Mouse (Mus musculus) midbrain, embryonic 13.5 days (tissue): Measurements from ENCODE around the gene Rnd2. TPM values are rescaled to one million over a fixed set of nuclear protein-coding genes. Genes with fewer than 3 reads are reported as not detected.
"Not testable (repeated sequence)": the region's sequence is repeated elsewhere in the genome, so short reads cannot be mapped to it uniquely, and the experiment has no call there.

Experiments used
- ATAC-seq: fragments of 200-750 bp; cut with Nextera tagmentation; 2 replicates; pipeline ENCODE4 v1.8.0; 2017; ENCODE audit warnings: mild to moderate bottlenecking, moderate TSS enrichment, moderate library complexity
- H3K27ac ChIP-seq: fragments of 300-500 bp; sonication (generic); 2 replicates; pipeline ENCODE4 v1.5.1; 2015; ENCODE audit warnings: inconsistent platforms, mild to moderate bottlenecking, moderate library complexity
- H3K27me3 ChIP-seq: fragments of 300-500 bp; sonication (generic); 2 replicates; pipeline ENCODE4 v1.6.1; 2015; ENCODE audit warnings: mild to moderate bottlenecking, inconsistent platforms
- H3K36me3 ChIP-seq: fragments of 300-500 bp; sonication (generic); 2 replicates; pipeline ENCODE4 v1.6.1; 2015; ENCODE audit warnings: mild to moderate bottlenecking, inconsistent platforms
- H3K4me1 ChIP-seq: fragments of 300-500 bp; sonication (generic); replicated peaks from 2 replicates; pipeline ENCODE4 v1.6.1; 2015; ENCODE audit warnings: inconsistent platforms
- H3K4me2 ChIP-seq: fragments of 300-500 bp; sonication (generic); replicated peaks from 2 replicates; pipeline ENCODE4 v1.6.1; 2015; ENCODE audit warnings: moderate library complexity, mild to moderate bottlenecking, inconsistent platforms
- H3K4me3 ChIP-seq: fragments of 300-500 bp; sonication (generic); replicated peaks from 2 replicates; pipeline ENCODE4 v1.5.1; 2015; ENCODE audit warnings: mild to moderate bottlenecking, inconsistent platforms
- H3K9ac ChIP-seq: fragments of 300-500 bp; sonication (generic); replicated peaks from 2 replicates; pipeline ENCODE4 v1.6.1; 2015; ENCODE audit warnings: mild to moderate bottlenecking, inconsistent platforms
- H3K9me3 ChIP-seq: fragments of 300-500 bp; sonication (generic); 2 replicates; pipeline ENCODE4 v1.6.1; 2016; ENCODE audit warnings: mild to moderate bottlenecking, inconsistent platforms
- WGBS: fragments of 180-500 bp; shearing (Covaris S2); methylation state at CpG from one replicate; pipeline ENCODE4 v1.1.7; 2015; 5-methylcytosine and 5-hydroxymethylcytosine counted together
- polyA plus RNA-seq: library from polyadenylated mRNA; unstranded; fragments of >200 nt; fragmentation: Nextera tagmentation; extraction: Ambion mirVana; gene quantifications from 2 replicates; pipeline ENCODE4 v1.2.1, GENCODE M21; 2015

Rnd2 gene
- polyA plus RNA-seq, 1 experiment from 2014 or later, result 117 TPM

DNA sequence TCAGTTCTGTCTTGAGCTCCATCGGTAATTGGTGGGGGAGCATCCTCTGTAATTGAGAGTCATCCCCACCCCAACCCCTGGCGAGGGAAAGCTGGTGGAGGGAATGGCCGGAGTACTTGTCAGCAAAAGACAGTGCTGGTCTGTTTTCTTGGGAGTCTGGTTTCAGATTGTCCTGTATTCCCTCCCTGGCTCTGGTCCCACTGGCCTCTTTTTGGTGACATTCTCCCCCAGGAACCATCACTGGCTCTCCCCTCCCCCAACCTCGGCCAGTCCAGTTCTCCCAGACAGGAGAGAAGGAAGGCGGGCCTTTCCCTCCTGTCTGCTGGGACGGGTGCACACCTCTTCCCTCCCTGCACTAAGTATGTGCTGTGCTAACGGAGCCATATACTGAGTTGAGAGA, 7.5 kb downstream of the Rnd2 start:
- no peak overlapping the region for H3K9ac ChIP-seq
- H3K9me3 ChIP-seq, result no peaks in the 10 kb centered on the region
- peaks cover 55% of the 10 kb centered on the region for H3K4me1 ChIP-seq
- H3K4me3 ChIP-seq, result no peak overlapping the region
- H3K4me2 ChIP-seq, result no peak overlapping the region
- 68% methylated on average over 7 of the region's 7 CpGs for WGBS
- H3K27me3 ChIP-seq, result no peaks in the 10 kb centered on the region
- 0 out of 2 replicates have a peak overlapping the region, but pooled peaks have one; percentile 19 for H3K27ac ChIP-seq
- no peak for ATAC-seq
- peaks cover 17% of the 10 kb centered on the region for H3K36me3 ChIP-seq

DNA sequence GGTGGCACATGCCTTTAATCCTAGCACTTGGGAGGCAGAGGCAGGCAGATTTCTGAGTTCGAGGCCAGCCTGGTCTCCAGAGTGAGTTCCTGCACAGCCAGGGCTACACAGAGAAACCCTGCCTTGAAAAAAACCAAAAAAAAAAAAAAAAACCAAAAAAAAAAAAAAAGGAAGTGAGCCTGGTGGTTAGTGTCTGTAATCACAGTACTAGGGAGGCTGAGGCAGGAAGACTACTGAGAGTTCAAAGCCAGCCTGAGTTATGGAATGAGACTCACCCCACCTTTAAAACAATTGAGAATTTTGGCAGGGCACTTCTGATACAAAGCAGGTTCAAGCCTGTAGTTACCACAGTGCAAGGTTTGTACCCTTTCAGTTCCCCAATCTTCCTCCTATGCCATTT, 8.9 kb downstream of the Rnd2 start:
- H3K27me3 ChIP-seq, H3K4me2 ChIP-seq, H3K27ac ChIP-seq, H3K4me3 ChIP-seq, H3K9me3 ChIP-seq, ATAC-seq, H3K9ac ChIP-seq: not testable (repeated sequence)
- peaks cover 61% of the 10 kb centered on the region for H3K4me1 ChIP-seq
- WGBS, result 76% methylated on average over 1 of the region's 1 CpGs
- peaks cover 17% of the 10 kb centered on the region for H3K36me3 ChIP-seq

DNA sequence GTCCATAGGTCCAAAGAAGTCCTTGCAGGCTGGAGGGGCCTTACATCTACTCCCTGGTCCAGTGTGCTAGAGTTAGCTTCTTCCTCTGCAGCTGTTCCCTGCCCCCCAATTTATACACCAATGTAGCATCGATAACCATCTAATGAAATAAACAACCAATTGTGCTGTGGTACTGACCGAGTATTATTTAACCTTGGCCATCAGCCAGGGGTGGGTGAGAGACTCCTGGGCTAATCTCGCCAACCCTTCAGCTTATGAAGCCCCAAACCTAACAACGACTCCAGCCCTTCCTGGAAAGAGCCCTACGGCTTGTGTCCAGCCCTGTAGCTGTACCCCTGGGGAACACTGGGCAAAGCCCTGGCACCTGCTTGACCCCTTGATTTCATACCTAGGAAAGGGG, 9.5 kb downstream of the Rnd2 start:
- Histone ChIP-seq H3K4me2 (no peak overlapping the region), H3K27me3 (no peaks in the 10 kb centered on the region), H3K4me1 (peaks cover 61% of the 10 kb centered on the region), H3K27ac (no peak overlapping the region), H3K36me3 (peaks cover 17% of the 10 kb centered on the region), H3K9ac (no peak overlapping the region), H3K4me3 (no peak overlapping the region), H3K9me3 (no peaks in the 10 kb centered on the region)
- no peak for ATAC-seq
- 74% methylated on average over 5 of the region's 5 CpGs for WGBS

DNA sequence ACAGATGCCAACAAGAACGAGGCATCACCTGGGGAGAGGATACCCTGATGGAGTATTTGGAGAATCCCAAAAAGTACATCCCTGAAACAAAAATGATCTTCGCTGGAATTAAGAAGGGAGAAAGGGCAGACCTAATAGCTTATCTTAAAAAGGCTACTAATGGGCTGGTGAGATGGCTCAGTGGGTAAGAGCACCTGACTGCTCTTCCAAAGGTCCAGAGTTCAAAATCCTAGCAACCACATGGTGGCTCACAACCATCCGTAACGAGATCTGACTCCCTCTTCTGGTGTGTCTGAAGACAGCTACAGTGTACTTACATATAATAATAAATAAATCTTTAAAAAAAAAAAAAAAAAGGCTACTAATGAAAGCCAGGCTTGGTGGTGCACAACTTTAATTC, 11.6 kb downstream of the Rnd2 start:
- not testable (repeated sequence) for H3K27ac ChIP-seq, ATAC-seq, H3K9me3 ChIP-seq, H3K36me3 ChIP-seq, H3K9ac ChIP-seq, H3K27me3 ChIP-seq, H3K4me3 ChIP-seq, H3K4me2 ChIP-seq
- H3K4me1 ChIP-seq, result peaks cover 55% of the 10 kb centered on the region
- 91% methylated on average over 4 of the region's 4 CpGs for WGBS

DNA sequence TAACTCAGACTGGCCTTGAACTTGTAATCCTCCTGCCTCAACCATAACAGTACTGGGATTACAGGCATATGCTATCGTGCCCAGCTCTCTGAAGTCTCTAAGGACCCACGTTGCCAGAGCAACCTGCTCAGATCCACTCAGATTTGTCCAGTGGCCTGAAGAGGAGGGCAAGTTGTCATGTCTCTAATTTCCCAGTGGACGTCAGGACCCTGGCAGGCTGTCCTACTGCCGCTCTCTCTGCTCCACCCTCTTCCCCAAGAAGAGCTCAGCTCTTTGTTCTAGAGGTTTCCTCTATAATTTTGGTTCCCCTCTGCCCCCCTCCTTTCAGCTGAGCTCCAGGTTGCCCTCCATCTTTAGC, 12.4 kb downstream of the Rnd2 start:
- H3K4me2 ChIP-seq, result peak overlapping the region; percentile 20; the same call in 1 of the 2 replicates
- H3K9ac ChIP-seq, result no peak overlapping the region
- peak; percentile 83 for ATAC-seq
- H3K27me3 ChIP-seq, result no peaks in the 10 kb centered on the region
- 0 out of 2 replicates have a peak, but pooled peaks cover under 1% of the 10 kb centered on the region for H3K36me3 ChIP-seq
- no peaks in the 10 kb centered on the region for H3K9me3 ChIP-seq
- H3K27ac ChIP-seq, result peak overlapping the region; percentile 95
- WGBS, result 4% methylated on average over 4 of the region's 4 CpGs
- peaks cover 47% of the 10 kb centered on the region for H3K4me1 ChIP-seq
- no peak overlapping the region for H3K4me3 ChIP-seq

DNA sequence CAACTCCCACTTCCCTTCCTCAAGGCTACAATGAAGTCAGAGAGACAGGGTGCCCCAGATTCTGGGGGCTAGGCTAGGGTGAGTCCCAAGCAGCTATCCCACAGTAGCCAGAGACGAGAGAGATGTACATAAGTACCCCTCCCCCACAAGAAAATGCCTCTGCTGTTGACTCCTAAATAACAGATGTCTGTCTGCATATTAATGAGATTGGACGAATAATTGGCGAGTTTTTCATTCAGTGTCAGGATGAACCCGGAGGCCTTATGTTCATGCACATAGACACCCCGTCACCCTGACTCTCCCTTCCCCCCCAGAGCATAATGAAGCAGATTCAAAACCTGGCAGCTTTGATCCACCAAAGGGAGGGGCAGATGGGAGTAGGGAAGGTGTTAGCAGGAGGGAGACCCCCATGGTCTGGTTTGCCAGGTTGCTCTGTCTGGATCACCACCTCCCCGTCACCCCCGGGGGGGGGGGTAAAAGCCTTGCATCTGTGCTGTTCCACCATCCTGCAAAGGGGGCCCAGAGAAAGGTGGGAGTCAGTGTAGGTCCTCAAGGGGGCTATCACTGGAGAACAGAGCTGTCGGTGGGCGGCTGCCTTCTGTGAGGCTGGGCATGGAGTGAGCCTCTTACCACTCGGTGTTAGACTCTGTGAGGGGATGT, 12.9 kb downstream of the Rnd2 start:
- Histone ChIP-seq H3K4me2 (peak overlapping the region; percentile 20; the same call in 1 of the 2 replicates), H3K4me3 (no peak overlapping the region), H3K9me3 (no peaks in the 10 kb centered on the region), H3K9ac (no peak overlapping the region), H3K36me3 (no peaks in the 10 kb centered on the region), H3K27ac (peak overlapping the region; percentile 95), H3K27me3 (no peaks in the 10 kb centered on the region), H3K4me1 (peaks cover 42% of the 10 kb centered on the region)
- 16% methylated on average over 10 of the region's 10 CpGs for WGBS
- ATAC-seq, result peak; percentile 80

DNA sequence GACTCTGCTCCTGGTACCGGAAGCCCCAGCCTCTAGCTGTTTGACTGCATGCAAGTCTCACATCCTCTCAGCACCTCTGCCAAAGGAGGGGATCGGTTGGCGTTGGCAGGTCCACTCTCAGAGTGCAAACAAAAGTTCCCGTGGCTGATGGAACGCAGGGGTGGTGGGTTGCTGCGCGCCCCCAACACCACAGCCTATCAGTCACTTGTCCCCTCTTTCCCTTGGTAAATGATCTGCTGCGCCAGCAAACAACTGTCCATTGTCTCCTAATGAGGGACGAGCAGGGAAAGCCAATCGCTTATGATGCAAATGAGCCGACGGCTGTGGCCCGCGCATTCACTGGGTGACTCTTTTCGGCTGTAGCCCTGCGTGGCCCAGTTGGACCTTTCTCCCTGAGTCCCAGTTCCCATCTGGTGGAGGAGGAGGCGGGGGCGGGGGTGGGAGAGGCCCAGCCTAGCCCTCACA, 14.4 kb downstream of the Rnd2 start:
- H3K9ac ChIP-seq, result peak overlapping the region; percentile 15
- H3K4me3 ChIP-seq, result peak overlapping the region; percentile 18; the same call in 1 of the 2 replicates
- WGBS, result 1% methylated on average over 18 of the region's 18 CpGs

DNA sequence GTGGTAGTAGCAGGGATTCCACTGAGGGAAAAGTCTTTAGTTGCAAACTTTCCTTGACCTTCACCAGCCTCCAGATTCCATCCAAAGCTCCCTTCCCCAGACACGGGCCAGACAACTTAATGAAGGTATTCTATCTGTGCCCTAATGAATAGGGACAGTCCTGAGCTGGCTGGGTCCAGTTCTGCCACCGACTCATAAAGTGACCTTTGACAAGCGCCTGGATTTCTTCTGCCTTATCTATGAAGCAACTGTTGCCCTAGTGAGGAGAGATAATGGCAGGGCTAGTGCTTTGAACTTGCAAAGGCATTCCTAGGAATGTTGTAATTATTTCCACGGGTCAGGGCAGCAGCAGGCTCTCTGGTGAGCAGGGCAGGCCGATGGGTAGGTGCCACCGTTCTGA, 16.1 kb downstream of the Rnd2 start:
- Histone ChIP-seq H3K4me1 (peaks cover 55% of the 10 kb centered on the region), H3K9ac (no peak overlapping the region), H3K27ac (no peak overlapping the region), H3K27me3 (no peaks in the 10 kb centered on the region), H3K36me3 (no peaks in the 10 kb centered on the region), H3K4me3 (no peak overlapping the region), H3K4me2 (no peak overlapping the region), H3K9me3 (no peaks in the 10 kb centered on the region)
- 76% methylated on average over 6 of the region's 6 CpGs for WGBS
- ATAC-seq, result no peak

More for the DNA sequence above, 14.4 kb downstream of the Rnd2 start:
- H3K36me3 ChIP-seq, result no peaks in the 10 kb centered on the region
- peak; percentile 67 for ATAC-seq
- no peaks in the 10 kb centered on the region for H3K9me3 ChIP-seq
- peak overlapping the region; percentile 95 for H3K27ac ChIP-seq
- H3K4me1 ChIP-seq, result peaks cover 48% of the 10 kb centered on the region
- no peaks in the 10 kb centered on the region for H3K27me3 ChIP-seq
- peak overlapping the region; percentile 46 for H3K4me2 ChIP-seq

DNA sequence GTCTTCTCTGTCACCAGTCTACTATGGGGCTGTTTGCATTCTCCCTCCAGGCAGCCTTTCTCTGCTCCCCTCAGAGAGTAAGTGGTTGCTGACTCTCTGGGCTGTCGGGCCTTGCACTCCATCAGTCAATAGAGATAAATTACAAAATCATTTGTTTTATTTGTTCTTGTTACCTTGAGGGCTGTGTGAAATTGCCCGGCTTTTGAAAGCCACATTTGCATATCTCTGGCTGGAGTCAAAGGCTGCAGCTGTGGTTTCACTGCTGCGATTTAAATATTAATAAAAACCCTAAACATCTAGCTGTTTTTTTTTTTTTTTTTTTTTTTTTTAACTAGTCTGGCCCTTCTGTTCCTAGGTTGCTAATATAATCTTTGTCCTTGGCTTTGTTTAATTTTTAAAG, 19.0 kb downstream of the Rnd2 start:
- Histone ChIP-seq H3K4me3 (no peak overlapping the region), H3K4me1 (peaks cover 44% of the 10 kb centered on the region), H3K9me3 (no peaks in the 10 kb centered on the region), H3K4me2 (no peak overlapping the region), H3K27me3 (no peaks in the 10 kb centered on the region), H3K27ac (peak overlapping the region; percentile 81), H3K36me3 (no peaks in the 10 kb centered on the region), H3K9ac (no peak overlapping the region)
- WGBS, result 16% methylated on average over 3 of the region's 3 CpGs
- ATAC-seq, result no peak

DNA sequence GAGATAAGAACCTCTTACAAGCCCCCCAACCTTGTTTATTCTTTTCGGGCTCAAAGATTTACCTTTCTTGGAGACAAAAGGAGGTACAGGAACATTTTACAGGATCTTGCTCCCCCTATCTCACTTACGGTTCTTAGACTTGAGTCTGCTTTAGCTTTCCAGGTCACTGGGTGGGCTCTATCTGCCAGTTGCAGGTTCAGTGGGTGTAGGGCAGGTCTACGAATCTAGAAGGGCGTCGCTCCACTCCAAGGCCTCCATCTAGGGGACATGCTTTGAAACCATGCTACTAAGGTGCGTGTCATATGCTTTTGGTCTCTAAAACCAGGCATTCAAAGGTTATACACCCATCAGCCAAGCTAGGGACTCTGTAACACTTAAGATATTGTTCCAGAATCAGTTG, 19.4 kb downstream of the Rnd2 start:
- Histone ChIP-seq H3K27me3 (no peaks in the 10 kb centered on the region), H3K4me1 (peaks cover 40% of the 10 kb centered on the region), H3K4me3 (no peak overlapping the region), H3K9me3 (no peaks in the 10 kb centered on the region), H3K4me2 (no peak overlapping the region), H3K9ac (no peak overlapping the region), H3K27ac (peak overlapping the region; percentile 81), H3K36me3 (no peaks in the 10 kb centered on the region)
- WGBS, result 68% methylated on average over 6 of the region's 6 CpGs
- no peak for ATAC-seq

DNA sequence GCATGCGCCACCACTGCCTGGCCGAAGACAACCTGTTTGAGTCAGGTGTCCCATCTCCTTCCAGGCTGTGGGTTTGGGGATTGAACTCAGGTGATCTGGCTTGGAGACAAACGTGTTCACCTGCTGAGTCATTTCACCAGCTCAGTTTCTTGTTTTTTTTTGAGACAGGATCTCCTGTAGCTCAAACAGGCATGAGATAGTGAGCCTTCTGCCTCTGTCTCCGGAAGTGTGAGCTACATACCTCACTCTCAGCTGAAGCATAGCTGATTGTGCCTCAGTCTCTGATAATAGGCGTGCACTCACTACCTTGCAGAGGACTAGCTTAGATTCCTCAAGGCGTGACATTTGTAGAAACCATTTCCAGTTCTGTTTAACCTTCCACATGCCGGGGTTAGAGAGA, 20.0 kb downstream of the Rnd2 start:
- Histone ChIP-seq H3K4me3 (no peak overlapping the region), H3K4me2 (no peak overlapping the region), H3K9ac (no peak overlapping the region), H3K9me3 (no peaks in the 10 kb centered on the region), H3K4me1 (peaks cover 34% of the 10 kb centered on the region), H3K27me3 (no peaks in the 10 kb centered on the region), H3K36me3 (peaks cover 4% of the 10 kb centered on the region; the same call in 1 of the 2 replicates), H3K27ac (peak overlapping the region; percentile 81)
- 89% methylated on average over 7 of the region's 7 CpGs for WGBS
- no peak for ATAC-seq

DNA sequence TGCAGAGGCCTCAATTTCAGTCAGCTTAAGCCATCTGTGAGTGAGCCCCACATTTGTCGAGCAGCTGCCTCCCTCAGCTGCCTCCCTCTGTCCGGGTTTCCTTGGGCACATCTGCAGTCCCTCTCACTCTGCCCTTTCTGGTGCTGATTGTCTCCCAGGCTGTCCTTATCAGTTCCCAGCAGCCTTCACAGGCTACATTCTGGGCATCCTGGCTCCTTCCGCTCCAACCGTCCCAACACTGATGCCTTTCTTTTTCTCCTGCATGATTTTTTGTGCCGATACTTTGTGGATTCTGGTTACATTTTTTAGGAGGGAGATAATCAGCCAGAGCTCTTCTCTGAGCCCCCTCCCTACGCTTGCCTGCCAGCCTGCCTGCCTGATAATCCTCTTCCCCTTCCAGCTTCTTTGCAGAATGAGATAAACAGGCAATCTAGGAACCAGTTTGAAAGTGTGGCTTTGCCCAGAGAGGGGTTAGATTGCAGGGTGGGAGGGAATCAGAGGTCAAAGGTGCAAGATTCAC, 20.8 kb downstream of the Rnd2 start:
- Histone ChIP-seq H3K4me2 (no peak overlapping the region), H3K4me3 (no peak overlapping the region), H3K27me3 (no peaks in the 10 kb centered on the region), H3K4me1 (peaks cover 27% of the 10 kb centered on the region), H3K36me3 (peaks cover 4% of the 10 kb centered on the region; the same call in 1 of the 2 replicates), H3K9ac (0 out of 2 replicates have a peak overlapping the region, but pooled peaks have one; percentile 20), H3K9me3 (no peaks in the 10 kb centered on the region), H3K27ac (peak overlapping the region; percentile 81)
- WGBS, result 31% methylated on average over 6 of the region's 6 CpGs
- ATAC-seq, result peak; percentile 72; the same call in 1 of the 2 replicates
